Mouse (Mus musculus): ENCODE results near the gene Ctu1. TPM values are rescaled to one million over a fixed set of nuclear protein-coding genes. Genes with fewer than 3 reads are reported as not detected.

Gene Ctu1
- total and polyA plus RNA-seq, 2 experiments from 2014 or later, result 22.9 to 40.3 TPM

DNA sequence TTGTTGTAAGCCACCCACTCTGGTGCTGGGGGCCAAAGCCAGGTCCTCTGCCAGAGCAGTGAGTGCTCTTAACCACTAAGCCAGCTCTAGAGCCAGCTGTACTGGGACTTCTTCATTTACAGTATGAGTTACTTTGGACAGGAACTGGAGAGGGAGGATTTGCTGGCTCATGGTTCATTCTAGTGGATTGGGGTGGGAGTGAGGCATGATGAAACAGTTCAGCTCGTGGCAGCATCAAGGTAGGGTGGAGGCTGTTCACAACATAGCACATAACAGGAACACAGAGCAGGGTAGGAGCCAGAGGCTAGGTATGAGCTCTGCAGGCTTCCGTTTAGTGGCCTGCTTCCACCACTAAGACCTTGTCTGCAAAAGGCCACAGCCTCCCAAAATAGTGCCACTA is 35.6 kb upstream of the Ctu1 start:
- TF ChIP-seq CTCF (IDR thresholded peaks at IDR 0.05; ENCODE audit: low read depth), result no peak
- Histone ChIP-seq H3K4me1 (ENCODE audit: insufficient read depth) (no peaks in the 10 kb centered on the region), H3K9me3 (ENCODE audit: low read length) (no peaks in the 10 kb centered on the region), H3K27me3 (ENCODE audit: insufficient read depth, low read length) (no peaks in the 10 kb centered on the region), H3K4me3 (ENCODE audit: low read depth, low read length) (no peak overlapping the region), H3K4me2 (ENCODE audit: low read depth) (no peak overlapping the region), H3K9ac (no peak overlapping the region), H3K27ac (ENCODE audit: low read depth, low read length) (no peak overlapping the region), H3K36me3 (ENCODE audit: insufficient read depth) (no peaks in the 10 kb centered on the region)
- ATAC-seq (no peak), DNase-seq (no peak)
- WGBS, result 71% methylated on average over 2 of the region's 2 CpGs

DNA sequence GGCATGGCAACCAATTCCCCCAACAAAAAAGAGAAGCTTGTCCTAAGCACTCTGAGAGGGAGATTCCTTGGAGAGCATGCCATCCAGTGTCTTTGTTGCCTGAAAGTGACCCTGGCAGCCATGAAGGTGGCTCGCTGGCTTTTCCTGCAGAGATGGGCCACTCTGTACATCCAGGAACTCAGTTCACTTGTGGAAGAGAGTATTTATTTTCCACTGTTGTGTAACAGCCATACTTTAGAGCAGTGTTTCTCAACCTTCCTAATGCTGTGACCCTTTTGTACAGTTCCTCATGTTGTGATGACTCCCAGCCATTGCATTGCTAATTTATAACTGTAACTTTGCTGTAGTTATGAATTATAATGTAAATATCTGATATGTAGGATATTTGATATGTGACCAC is 34.7 kb upstream of the Ctu1 start:
- Histone ChIP-seq H3K9ac (no peak overlapping the region), H3K27ac (ENCODE audit: low read depth, low read length) (no peak overlapping the region), H3K36me3 (ENCODE audit: insufficient read depth) (no peaks in the 10 kb centered on the region), H3K27me3 (ENCODE audit: insufficient read depth, low read length) (no peaks in the 10 kb centered on the region), H3K4me2 (ENCODE audit: low read depth) (no peak overlapping the region), H3K4me1 (ENCODE audit: insufficient read depth) (no peaks in the 10 kb centered on the region), H3K4me3 (ENCODE audit: low read depth, low read length) (no peak overlapping the region), H3K9me3 (ENCODE audit: low read length) (no peaks in the 10 kb centered on the region)
- ATAC-seq, result no peak
- WGBS, result 56% methylated on average over 1 of the region's 1 CpGs
- no peak for DNase-seq
- no peak for TF ChIP-seq CTCF (IDR thresholded peaks at IDR 0.05; ENCODE audit: low read depth)

DNA sequence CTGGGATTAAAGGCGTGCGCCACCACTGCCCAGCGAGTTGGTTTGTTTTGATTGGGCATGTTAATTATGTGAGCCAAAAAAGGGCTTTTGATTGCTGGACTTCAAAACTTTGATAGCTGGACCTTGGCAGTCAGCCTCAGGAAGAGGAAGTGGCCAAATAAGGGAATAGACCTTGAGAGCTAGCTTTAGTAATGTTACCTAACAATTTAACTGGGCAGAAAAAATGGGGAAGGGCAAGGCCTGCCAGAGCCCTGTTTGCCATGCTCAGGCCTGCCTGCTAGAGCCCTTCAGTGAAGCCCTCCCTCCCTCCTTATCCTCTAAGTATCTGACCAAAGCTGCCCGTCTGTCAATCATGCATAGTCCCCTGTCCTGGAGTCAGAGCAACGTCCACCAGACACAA is 29.2 kb upstream of the Ctu1 start:
- no peak for TF ChIP-seq CTCF (IDR thresholded peaks at IDR 0.05; ENCODE audit: low read depth)
- no peaks in the 10 kb centered on the region for H3K27me3 ChIP-seq (ENCODE audit: insufficient read depth, low read length)
- ATAC-seq (no peak), DNase-seq (no peak)
- H3K4me1 ChIP-seq (ENCODE audit: insufficient read depth), result no peaks in the 10 kb centered on the region
- 77% methylated on average over 5 of the region's 5 CpGs for WGBS
- H3K9me3 ChIP-seq (ENCODE audit: low read length), result no peaks in the 10 kb centered on the region
- no peaks in the 10 kb centered on the region for H3K36me3 ChIP-seq (ENCODE audit: insufficient read depth)
- H3K9ac ChIP-seq, result no peak overlapping the region
- no peak overlapping the region for H3K27ac ChIP-seq (ENCODE audit: low read depth, low read length)
- H3K4me3 ChIP-seq (ENCODE audit: low read depth, low read length), result no peak overlapping the region
- H3K4me2 ChIP-seq (ENCODE audit: low read depth), result no peak overlapping the region

DNA sequence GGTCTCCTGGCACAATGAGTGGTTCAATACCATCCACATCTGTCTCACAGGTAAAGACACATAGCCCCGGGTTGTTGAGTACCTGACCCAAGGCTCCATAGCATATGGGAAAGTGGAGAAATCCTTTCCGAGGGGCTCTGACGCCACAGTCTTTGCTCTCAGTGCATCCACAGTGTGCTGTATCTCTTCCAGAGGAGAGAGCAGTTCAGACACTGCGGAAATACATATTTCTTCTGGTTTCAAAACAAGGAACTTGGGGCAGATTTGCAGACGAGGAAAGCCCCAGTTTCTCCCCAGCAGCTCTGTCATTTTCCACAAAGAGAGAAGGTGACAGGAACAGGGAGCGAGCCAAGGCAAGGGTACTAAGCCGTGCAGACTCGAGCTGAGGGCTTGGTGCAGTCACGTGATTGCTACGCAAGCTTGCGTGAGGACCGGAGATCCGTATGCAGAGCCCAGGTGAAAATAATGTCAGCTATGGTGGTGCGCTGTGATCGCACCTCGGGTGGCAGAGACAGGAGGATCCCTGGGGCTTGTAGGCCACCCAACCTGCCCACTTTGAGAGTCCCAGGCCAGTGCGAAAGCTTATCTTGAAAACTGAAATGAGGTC is 28.7 kb upstream of the Ctu1 start:
- H3K4me2 ChIP-seq (ENCODE audit: low read depth), result no peak overlapping the region
- no peak for TF ChIP-seq CTCF (IDR thresholded peaks at IDR 0.05; ENCODE audit: low read depth)
- no peak for ATAC-seq
- no peaks in the 10 kb centered on the region for H3K27me3 ChIP-seq (ENCODE audit: insufficient read depth, low read length)
- H3K9me3 ChIP-seq (ENCODE audit: low read length), result no peaks in the 10 kb centered on the region
- no peak overlapping the region for H3K9ac ChIP-seq
- DNase-seq, result no peak
- no peak overlapping the region for H3K27ac ChIP-seq (ENCODE audit: low read depth, low read length)
- no peaks in the 10 kb centered on the region for H3K36me3 ChIP-seq (ENCODE audit: insufficient read depth)
- 82% methylated on average over 17 of the region's 17 CpGs for WGBS
- H3K4me3 ChIP-seq (ENCODE audit: low read depth, low read length), result no peak overlapping the region
- H3K4me1 ChIP-seq (ENCODE audit: insufficient read depth), result no peaks in the 10 kb centered on the region

DNA sequence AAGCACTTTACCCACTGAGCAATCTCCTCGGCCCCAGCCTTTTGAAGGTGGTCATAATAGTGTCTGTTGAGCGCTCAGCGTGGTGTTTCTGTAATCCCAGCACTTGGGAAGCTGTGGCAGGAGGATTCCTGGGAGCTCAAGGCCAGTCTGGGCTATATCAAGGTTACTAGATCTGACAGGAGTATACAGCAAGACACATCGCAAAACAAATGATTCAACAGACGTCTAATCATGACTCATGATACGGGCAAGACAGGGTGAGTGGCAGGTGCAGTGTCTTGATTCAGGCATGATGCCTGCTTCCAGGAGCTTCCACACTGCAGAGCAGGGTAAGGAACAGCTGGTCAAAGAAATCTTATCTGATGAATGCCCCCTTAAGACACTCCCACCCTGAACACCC is 19.1 kb upstream of the Ctu1 start:
- no peak for DNase-seq
- no peak overlapping the region for H3K4me2 ChIP-seq (ENCODE audit: low read depth)
- H3K9me3 ChIP-seq (ENCODE audit: low read length), result no peaks in the 10 kb centered on the region
- H3K4me3 ChIP-seq (ENCODE audit: low read depth, low read length), result no peak overlapping the region
- no peak for TF ChIP-seq CTCF (IDR thresholded peaks at IDR 0.05; ENCODE audit: low read depth)
- WGBS, result 94% methylated on average over 6 of the region's 6 CpGs
- ATAC-seq, result no peak
- H3K27me3 ChIP-seq (ENCODE audit: insufficient read depth, low read length), result no peaks in the 10 kb centered on the region
- no peak overlapping the region for H3K9ac ChIP-seq
- H3K27ac ChIP-seq (ENCODE audit: low read depth, low read length), result no peak overlapping the region
- H3K4me1 ChIP-seq (ENCODE audit: insufficient read depth), result no peaks in the 10 kb centered on the region
- H3K36me3 ChIP-seq (ENCODE audit: insufficient read depth), result no peaks in the 10 kb centered on the region

DNA sequence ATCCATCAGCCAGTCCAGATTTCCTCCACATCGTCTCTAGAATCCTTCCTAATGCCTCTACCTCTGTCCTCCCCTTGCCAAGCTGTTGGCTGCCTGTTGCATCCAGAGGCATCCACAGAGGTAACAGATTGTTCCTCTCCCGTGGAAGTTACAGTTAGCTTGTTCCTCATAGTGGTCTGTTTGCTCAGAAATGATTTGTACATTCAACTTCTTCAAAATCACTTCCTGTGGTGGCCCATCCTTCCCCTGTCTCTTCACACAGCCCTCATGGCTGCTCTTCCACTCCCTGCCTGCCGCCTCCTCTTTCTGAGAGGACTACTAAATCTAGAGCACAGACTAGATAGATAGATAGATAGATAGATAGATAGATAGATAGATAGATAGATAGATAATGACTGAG is 17.3 kb upstream of the Ctu1 start:
- DNase-seq, result no peak
- no peak overlapping the region for H3K4me2 ChIP-seq (ENCODE audit: low read depth)
- ATAC-seq, result no peak
- 72% methylated on average over 3 of the region's 3 CpGs for WGBS
- TF ChIP-seq CTCF (IDR thresholded peaks at IDR 0.05; ENCODE audit: low read depth), result no peak
- H3K9me3 ChIP-seq (ENCODE audit: low read length), result no peaks in the 10 kb centered on the region
- no peaks in the 10 kb centered on the region for H3K27me3 ChIP-seq (ENCODE audit: insufficient read depth, low read length)
- no peaks in the 10 kb centered on the region for H3K36me3 ChIP-seq (ENCODE audit: insufficient read depth)
- H3K9ac ChIP-seq, result no peak overlapping the region
- H3K4me3 ChIP-seq (ENCODE audit: low read depth, low read length), result no peak overlapping the region
- no peaks in the 10 kb centered on the region for H3K4me1 ChIP-seq (ENCODE audit: insufficient read depth)
- no peak overlapping the region for H3K27ac ChIP-seq (ENCODE audit: low read depth, low read length)

DNA sequence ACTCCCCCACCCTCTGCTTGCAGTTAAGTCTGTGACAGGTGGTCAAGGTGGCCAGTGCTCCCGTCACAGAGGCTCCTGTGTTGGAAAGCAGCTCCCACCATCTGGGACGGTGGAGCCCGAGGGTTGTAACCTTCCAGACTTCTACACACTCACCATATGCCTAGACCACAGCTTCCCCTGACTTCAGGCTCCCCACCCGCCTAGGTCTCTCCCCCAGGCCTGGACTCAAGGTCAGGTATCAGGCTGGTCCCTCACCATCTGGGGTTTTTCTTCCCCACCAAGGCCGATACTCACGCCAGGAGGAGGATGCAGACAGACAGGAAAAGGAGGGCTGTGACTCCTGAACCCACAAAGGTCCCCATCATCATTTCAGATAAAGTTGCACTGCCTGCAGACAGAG is 15.6 kb upstream of the Ctu1 start:
- WGBS, result 78% methylated on average over 6 of the region's 6 CpGs
- no peak overlapping the region for H3K9ac ChIP-seq
- ATAC-seq, result no peak

More for the DNA sequence above, 15.6 kb upstream of the Ctu1 start:
- no peak for DNase-seq
- Histone ChIP-seq H3K4me3 (ENCODE audit: low read depth, low read length) (no peak overlapping the region), H3K36me3 (ENCODE audit: insufficient read depth) (no peaks in the 10 kb centered on the region), H3K27ac (ENCODE audit: low read depth, low read length) (no peak overlapping the region), H3K4me2 (ENCODE audit: low read depth) (no peak overlapping the region), H3K9me3 (ENCODE audit: low read length) (no peaks in the 10 kb centered on the region), H3K4me1 (ENCODE audit: insufficient read depth) (no peaks in the 10 kb centered on the region), H3K27me3 (ENCODE audit: insufficient read depth, low read length) (no peaks in the 10 kb centered on the region)
- no peak for TF ChIP-seq CTCF (IDR thresholded peaks at IDR 0.05; ENCODE audit: low read depth)
